Mouse (Mus musculus): ENCODE data around the gene Hras. TPM values are rescaled to one million over a fixed set of nuclear protein-coding genes. Genes with fewer than 3 reads are reported as not detected.

The Hras gene
- total RNA-seq, 2 experiments from 2014 or later, result 28.8 to 57.4 TPM

DNA sequence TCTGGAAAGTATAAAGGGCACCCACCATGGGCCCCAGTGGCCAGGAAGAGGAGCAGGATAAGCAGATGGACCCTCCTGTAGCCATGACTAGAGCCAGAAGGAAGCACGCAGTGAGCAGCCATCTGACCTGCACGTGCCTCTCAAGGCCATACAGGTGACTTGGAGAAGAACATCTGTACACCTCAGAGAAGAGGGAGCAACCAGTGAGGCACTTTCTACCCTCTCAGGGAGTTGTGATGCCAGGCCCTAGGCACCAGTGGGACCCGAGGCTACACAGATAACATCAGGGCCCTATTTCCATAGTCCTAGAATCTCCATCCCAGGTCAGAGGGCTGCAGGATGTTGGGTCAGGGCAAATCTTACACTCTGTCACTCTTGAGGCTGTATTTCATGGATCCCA lies 3.6 kb downstream of the Hras start:
- no peak for ATAC-seq (replicated peaks; ENCODE audit: poor library complexity, severe bottlenecking)

DNA sequence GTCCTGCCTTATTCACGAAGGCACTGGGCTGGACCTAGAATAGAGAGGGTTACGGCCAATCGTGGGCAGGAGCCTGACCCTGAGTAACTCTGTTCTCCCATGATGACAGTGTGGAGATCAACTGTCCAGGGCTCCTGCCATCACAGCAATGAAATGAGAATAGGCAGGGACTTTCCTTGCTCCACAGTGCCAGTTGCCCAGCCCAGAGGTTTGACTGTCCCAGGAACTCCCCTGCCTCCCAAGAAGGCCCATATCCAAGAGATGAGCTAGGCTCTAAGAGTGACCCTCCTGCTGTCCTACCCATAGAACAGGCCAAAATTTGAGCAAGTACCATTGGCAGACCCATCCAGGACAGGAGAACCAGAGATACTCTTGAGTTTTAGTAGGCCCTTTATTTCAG lies 5.1 kb downstream of the Hras start:
- ATAC-seq (replicated peaks; ENCODE audit: poor library complexity, severe bottlenecking), result no peak

DNA sequence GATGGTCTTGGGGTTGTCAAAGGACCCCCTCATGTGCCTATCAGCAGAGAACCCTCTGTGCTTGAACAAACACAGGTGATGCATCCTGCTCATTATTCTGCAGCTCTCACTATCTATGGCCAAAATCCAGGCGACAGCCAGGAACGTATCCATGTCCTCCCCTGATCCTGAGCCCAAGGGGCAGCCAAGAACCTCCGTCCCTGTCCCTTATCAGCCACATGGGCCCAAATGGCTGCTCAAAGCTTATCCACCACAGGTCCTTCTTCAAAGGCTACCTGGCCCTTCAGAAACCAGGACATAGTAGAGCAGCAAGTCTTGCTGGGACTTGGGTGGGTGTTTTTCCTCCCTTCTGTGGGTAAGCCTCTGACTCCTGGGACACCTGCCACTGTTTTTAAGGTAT lies 5.6 kb downstream of the Hras start:
- no peak for ATAC-seq (replicated peaks; ENCODE audit: poor library complexity, severe bottlenecking)

DNA sequence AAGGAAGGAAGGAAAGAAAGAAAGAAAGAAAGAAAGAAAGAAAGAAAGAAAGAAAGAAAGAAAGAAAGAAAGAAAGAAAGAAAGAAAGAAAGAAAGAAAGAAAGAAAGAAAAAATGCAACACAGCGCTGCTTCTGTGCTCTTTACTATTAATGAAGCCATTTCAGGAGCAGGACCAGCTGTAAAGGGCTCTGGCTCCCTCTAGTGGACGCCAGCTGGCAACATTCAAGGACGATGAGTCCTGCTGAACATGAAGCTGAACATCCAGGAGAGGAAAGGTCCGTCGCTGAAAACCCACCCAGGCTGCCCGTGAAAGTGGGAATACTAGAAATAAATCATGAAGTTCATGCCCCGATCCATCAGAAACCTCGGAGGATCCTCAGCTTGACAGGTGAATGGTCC lies 17.6 kb downstream of the Hras start:
- ATAC-seq (replicated peaks; ENCODE audit: poor library complexity, severe bottlenecking), result peak; percentile 63

DNA sequence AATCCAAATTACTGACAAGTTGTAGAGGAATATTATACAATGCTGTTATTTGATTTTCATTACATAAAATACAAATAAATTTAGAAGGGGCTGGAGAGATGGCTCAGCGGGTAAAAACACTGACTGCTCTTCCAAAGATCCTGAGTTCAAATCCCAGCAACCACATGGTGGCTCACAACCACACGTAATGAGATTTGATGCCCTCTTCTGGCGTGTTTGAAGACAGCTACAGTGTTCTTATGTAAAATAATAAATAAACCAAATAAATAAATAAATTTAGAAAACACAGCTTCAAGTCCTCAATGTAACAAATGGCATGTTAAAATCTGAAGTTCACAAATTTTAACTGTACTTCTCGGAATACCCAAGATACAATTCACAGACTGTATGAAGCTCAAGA lies 18.7 kb downstream of the Hras start:
- ATAC-seq (replicated peaks; ENCODE audit: poor library complexity, severe bottlenecking), result no peak

DNA sequence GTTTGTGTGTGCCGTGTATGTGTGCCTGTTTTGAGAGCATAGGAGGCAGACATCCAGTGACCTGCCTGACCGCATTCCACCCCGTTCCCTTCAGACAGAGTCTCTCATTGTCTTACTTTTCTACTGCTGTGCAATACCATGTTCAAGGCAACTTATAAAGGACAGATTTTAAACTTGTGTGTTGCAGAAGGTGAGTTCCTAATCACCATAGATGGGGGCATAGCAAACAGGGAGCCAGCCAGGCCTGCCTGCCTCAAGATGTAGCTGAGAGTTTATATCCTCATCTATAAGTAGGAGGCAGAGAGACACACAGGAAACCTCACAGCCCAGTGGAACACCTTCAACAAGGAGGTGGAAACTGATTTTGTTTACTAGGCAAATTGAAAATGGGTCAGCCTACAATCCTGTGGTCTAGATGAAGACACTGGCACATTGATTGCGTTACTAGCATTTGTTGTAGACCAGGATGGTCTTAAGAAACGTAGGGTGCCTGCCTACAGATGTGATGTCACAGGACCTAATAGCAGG lies 20.4 kb downstream of the Hras start:
- no peak for ATAC-seq (replicated peaks; ENCODE audit: poor library complexity, severe bottlenecking)

DNA sequence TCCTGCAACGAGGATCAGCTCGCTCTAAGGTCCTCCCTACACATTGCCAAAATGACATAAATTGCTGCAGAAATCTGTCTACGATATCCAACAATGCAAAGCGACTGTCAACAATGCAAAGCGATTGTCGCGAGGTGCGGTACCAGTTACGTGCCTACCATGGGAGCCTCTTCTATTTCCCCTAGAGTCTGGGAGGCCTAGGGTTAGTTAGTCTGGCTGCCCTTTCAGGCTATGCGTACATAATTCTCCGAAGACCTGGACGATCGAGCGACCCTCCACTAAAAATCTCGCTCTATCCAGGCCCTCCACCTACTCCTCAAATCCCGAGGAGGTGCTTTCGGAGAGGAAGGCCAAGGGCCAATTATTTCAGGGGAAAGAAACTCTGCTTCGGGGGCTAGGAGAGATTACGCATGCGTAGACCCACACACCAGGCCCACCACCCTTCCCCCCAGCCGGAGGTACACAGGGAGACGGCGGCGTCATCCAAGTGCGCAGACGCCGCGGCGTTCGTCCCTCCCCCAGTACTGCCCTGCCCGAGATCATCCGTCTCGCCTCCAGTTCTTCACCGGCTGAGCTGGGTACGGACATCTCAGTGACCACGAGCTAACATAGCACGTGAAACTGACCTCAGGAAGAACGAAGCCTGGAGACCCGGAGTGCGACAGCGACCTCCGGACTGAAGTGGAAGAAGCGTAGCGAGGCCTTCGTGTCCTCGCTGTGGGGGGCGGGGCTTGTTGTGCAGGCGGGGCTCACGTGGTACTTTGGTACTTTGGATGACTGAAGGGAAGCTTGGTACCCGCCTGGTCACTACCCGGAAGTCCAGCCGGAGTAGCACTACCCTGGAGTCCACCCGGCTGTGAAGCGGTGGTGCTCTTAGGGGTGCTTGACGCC lies 21.4 kb downstream of the Hras start, which contains the start of gene Rnh1:
Rnh1 (minus strand) TSS at position 742 of the 891 bp plus-strand sequence.
- peak; percentile 64 for ATAC-seq (replicated peaks; ENCODE audit: poor library complexity, severe bottlenecking)

DNA sequence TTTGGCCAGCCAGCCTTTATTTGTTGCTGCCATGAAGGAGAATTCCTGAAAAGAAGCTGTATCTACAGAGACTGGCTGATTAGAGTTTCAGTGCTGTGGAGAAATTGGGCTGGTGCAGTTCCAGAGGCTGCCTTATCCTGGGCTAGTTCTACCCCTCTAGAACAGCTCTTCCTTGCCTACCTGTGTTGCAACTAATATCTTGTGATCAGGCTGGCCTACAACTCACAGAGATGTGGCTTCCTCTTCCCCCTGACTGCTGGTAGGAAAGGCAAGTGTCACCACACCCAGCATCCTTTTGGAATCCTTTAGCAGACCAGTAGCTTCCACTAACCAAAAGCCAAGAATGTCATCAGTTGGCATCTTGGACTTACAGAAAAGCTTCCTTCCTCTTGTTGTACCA lies 23.9 kb downstream of the Hras start:
- peak; percentile 53 for ATAC-seq (replicated peaks; ENCODE audit: poor library complexity, severe bottlenecking)

DNA sequence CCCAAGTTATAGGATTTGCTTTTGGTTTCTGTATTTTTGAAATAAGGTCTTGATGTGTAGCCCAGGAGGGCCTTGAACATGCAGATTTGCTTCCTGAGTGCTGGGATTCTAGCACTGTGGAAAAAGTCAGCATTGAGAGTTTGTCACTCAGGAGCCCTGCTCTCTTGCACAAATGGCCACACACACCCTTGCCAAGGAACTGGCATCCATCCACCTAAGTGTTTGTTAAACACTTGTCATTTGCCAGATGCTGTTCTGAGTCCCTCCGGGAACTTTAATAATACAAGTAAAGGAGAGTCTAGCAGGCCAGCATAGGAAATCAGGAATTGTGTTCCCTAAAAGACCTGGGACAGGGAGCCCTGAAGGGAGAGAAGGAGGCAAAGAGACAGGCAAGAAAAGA lies 24.5 kb downstream of the Hras start:
- no peak for ATAC-seq (replicated peaks; ENCODE audit: poor library complexity, severe bottlenecking)

DNA sequence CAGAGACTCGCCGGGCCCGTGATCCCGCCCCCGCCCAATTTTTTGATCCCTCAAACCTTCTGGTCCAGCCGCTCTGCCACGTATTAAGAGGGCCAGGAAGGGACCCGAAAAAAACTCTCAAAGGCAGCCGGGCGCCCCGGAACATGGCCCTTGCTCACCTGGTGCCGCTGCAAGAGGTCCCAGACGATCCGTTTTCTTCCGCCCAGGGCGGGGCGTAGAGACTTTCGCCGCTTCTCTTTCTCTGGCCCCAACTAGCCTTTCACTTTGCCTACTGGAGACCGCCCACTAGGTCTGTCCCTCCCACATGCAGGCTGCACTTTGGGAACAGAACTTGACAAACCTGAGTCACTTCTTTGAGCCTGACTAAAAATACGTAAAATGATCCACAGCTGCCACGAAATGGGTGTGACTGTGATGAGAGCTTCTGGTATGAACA lies 25.3 kb downstream of the Hras start:
- peak; percentile 56 for ATAC-seq (replicated peaks; ENCODE audit: poor library complexity, severe bottlenecking)

DNA sequence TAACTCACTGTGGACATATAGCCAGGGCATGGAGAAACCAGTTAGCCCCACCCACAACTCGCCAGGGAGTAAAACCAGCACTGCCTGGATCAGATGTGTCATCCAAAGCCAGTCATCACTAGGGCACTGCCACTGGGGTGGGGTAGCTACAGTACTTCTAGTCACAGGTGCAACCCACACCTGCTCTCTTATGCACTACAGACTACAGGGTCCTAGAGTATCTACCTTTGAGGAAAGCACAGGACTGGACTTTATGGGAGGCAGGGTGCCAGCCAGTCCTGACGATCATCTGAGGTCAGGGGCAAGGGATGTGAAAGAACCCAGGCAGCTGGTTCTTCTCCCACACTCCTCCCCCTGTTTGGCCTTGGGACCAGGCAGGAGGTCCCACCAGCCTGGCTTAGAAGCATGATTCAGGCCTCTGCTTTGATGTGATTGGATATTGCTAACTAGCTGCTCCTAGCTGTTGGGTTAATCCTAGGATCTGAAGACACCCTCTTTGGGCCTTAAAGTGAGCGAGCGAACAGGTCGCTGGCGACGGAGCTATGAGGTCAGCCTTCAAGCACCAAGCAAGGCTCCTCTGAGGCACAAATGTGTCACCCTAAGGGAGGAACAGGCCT lies 25.8 kb downstream of the Hras start:
- ATAC-seq (replicated peaks; ENCODE audit: poor library complexity, severe bottlenecking), result peak; percentile 13; the same call in 1 of the 2 replicates

DNA sequence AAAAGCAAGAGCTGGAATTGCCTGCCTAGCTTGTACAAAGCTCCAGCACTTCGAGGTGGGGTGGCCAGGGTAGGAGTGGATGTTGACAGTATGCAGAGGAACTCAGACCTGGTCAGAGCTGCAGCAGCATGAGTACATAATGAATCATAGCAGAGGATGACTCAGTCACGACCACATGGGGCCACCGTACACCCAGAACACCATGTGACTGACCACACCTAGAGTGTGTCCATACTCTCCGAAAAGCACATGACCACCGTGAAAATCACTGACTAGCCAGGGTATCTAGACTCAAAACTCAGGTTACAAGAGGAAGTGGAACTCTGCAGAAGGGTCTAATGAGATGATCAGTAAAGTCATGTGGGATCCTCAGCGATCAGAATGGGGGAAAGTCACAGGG lies 29.0 kb downstream of the Hras start:
- ATAC-seq (replicated peaks; ENCODE audit: poor library complexity, severe bottlenecking), result peak; percentile 40

DNA sequence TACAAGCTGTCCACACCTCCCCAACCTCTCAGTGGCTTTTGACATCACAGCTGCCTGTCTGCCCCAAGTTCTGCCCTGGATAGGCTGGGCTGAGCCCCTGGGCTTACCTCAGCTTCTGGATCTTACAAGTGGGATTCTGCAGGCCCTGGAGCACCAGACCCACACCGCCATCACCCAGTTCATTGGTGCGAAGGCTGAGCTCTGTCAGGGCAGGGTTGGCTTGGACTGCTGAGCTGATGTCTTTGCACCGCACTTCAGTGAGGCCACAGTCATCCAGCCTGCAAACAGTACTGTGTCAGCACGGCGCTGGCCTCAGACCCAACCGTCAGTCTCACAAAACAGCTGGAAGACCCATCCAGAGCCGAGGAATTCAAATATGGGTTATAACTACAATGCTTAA lies 29.4 kb downstream of the Hras start:
- no peak for ATAC-seq (replicated peaks; ENCODE audit: poor library complexity, severe bottlenecking)

DNA sequence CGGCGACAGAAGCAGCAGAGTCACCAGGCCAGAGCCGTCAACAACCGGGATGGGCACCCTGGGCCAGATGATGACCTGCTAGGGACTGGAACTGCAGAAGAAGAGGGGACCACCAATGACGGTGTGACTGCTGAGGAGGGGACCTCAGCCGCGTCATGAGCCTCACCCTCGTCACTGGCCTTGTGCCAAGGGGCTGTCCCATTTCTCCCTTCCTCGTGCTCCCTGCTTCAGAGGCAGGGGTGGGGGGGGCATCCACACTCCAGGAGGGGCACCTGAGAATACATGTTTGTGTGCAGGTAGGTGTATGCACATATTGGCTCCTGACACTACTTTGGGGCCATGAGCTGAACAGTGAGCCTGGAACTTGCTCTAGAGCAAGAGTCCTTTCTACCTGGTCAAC lies 38.4 kb downstream of the Hras start:
- no peak for ATAC-seq (replicated peaks; ENCODE audit: poor library complexity, severe bottlenecking)

DNA sequence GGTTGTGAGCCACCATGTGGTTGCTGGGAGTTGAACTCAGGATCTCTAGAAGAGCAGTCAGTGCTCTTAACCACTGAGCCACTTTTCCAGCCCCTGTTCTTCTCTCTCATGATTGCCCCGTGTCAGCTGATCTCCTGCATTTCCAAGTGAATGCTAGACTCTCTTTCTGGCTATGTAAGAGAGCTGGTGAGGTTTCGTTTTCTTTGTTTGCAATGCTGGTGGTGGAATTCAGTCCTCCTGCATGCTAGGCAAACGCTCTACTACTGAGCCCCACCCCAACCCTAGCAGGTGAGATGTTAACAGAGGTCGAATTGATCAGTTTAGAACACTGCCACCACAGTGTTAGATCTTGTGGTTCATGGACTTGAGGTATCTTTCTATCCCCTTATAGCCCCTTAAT lies 45.2 kb downstream of the Hras start:
- ATAC-seq (replicated peaks; ENCODE audit: poor library complexity, severe bottlenecking), result no peak

DNA sequence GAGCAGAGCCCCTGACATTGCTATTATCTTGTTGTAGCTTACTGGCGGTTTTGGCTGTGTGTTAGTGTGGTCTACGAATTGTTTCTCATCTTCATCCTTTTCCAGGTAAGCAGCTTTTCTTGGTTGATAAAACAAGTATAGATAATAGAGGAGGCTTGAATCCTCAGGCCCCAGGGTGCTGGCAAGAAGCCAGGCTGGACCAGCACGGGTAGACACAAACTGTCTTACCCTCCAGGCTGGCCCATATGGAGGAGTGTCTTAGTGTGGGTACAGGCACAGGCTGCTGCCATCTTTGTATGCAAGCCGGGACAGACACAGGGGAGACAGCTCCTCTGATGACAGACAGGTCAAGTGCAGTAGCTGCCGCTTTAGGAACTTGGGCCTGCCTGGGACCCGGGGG lies 46.8 kb downstream of the Hras start:
- ATAC-seq (replicated peaks; ENCODE audit: poor library complexity, severe bottlenecking), result no peak

DNA sequence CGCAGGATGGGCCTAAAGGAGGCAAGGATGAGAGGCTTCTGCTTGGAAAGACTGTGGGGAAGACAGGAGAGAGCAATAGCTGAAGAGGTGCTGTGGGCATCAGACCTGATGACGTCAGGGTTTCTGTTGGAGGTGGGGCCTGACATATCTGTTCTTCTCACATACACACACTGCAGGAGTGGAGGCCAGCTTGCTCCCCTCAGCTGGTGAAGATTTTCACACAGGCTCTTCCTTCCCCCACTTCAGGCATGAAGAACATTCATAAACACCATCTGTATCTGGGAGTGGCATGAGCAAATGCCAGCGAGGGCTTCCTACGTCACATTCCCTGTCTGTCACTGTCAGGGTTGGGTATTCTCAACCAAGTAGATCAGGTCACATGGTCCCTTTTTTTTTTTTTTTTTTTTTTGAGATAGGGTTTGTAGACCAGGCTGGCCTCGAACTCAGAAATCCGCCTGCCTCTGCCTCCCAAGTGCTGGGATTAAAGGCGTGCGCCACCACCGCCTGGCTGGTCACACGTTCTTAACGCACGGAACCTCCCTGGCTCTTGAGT lies 47.7 kb downstream of the Hras start:
- ATAC-seq (replicated peaks; ENCODE audit: poor library complexity, severe bottlenecking), result no peak

DNA sequence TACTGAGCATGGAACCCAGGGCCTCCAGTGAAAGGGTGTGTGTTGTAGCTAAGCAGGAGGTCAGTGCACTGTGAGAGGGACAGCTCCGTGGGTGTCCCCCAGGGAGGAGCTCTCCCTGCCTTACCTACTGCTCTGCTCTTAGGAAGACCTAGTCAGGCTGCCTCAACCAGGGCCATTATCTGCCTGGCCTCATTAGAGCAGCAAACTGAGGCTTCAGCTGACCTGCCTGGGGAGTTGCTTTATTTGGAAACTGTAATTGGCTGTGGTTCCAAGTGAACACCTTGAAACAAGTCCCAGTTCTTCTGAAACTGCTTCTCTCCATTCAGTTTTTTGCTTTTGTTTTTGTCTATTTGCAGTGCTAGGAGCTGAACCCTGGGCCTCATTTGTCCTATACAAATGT lies 48.4 kb downstream of the Hras start:
- ATAC-seq (replicated peaks; ENCODE audit: poor library complexity, severe bottlenecking), result no peak

DNA sequence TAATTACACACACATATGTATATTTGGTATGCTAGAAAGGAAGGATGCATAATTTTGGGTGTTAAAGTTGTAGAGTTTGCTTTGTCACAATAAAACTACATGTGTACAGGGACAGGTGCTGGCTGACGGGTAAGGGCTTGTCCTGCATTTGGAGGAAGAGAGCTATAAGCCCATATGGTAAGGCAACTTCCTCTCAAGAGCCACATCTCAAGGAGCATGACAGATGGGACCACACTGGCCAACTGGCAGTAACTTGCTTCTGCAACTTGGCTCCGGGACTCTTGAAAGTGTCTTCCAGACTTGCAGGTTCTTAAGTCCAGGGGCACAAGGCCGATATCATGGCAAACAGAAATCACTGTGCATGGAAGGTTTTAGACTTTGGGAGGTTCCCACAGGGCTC lies 49.2 kb downstream of the Hras start:
- peak; percentile 77 for ATAC-seq (replicated peaks; ENCODE audit: poor library complexity, severe bottlenecking)

DNA sequence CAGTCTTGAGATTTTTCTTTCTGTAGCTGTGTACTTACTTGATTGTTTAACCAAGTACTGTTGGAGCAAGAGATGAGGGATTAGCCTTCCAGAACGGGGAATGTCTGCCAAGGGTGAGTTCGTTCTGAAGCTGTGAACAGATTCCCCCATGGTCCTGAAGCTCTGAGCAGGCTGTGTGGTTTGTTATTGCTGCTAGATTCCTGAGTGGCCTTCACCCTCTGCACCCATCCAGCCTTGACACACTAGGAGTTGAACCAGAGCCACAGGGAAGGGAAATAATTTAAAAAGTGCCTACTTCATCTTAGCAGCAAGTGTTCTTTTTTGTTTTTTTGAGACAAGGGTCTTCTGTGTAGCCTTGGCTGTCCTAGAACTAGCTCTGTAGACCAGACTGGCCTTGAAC lies 49.9 kb downstream of the Hras start:
- no peak for ATAC-seq (replicated peaks; ENCODE audit: poor library complexity, severe bottlenecking)

DNA sequence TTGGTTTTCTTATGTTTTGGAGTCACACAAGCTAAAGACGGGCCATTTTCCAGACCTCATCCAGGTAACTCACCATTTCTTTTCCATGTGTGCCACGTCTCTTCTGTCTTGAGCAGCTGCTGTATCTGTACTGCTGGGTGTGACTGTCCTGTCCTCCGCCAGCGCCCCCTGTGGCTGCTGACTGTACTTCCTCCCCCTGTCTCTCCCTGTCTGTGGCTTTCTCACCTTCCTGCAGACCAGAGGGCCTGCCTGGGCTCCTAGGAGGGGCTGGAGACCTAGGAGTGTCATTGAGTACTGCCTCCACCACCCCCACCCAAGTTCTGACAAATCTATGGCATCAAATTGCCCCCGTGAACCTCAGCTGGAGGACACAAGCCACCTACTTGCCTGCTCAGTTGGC lies 50.7 kb downstream of the Hras start:
- ATAC-seq (replicated peaks; ENCODE audit: poor library complexity, severe bottlenecking), result peak; percentile 89
